ENCODE assay signal across 16 mouse cellular contexts in genomic region chr8:44855115-44855514, GRCm38 (mm10).
"Had no signal": no experiment of that assay in that cellular context is flagged by ENCODE, and none has a peak within 500 bp of the region (broad histone marks: within the 10 kb centered on the region; RNA-seq: fewer than 3 reads in every experiment).

No protein-coding gene starts in this region.

- H3K27me3 ChIP-seq: neural tube, embryonic 12.5 days; neural tube, embryonic 13.5 days; neural tube, embryonic 15.5 days; stomach, embryonic 15.5 days had no signal

- H3K4me3 ChIP-seq: neural tube, embryonic 12.5 days; neural tube, embryonic 13.5 days; neural tube, embryonic 15.5 days; stomach, embryonic 15.5 days had no signal

- DNase-seq: right cerebral cortex, adult 18-20 months; right cerebral cortex, postnatal 14 days; right cerebral cortex, postnatal 25 days; right cerebral cortex, postnatal 4 days; spleen, adult 18-20 months; thymus, adult 18-20 months; thymus, adult 2 months; thymus, postnatal 14 days; thymus, postnatal 25 days; thymus, postnatal 36 days; thymus, postnatal 4 days had no signal

- H3K27ac ChIP-seq: neural tube, embryonic 12.5 days; neural tube, embryonic 13.5 days; neural tube, embryonic 15.5 days; stomach, embryonic 15.5 days; stomach, postnatal 0 days had no signal

- H3K4me1 ChIP-seq: neural tube, embryonic 12.5 days; neural tube, embryonic 13.5 days; neural tube, embryonic 15.5 days; stomach, embryonic 15.5 days had no signal
